Mouse (Mus musculus) cerebellum, adult 2 months (tissue): ENCODE measurements around the gene Rbmx2.

Source experiments
- CTCF ChIP-seq: fragments of 200-500 bp; IDR thresholded peaks from 2 replicates; pipeline ENCODE4 v1.5.1; 2011; ENCODE audit warnings: low read depth, mild to moderate bottlenecking, control low read depth, low read length, moderate library complexity, borderline replicate concordance; ENCODE audit not compliant: insufficient read depth
- POLR2A ChIP-seq: fragments of 200-500 bp; IDR thresholded peaks from 2 replicates; pipeline ENCODE4 v1.6.1; 2011; ENCODE audit warnings: low read length, control low read depth, borderline replicate concordance; ENCODE audit not compliant: insufficient read depth

DNA sequence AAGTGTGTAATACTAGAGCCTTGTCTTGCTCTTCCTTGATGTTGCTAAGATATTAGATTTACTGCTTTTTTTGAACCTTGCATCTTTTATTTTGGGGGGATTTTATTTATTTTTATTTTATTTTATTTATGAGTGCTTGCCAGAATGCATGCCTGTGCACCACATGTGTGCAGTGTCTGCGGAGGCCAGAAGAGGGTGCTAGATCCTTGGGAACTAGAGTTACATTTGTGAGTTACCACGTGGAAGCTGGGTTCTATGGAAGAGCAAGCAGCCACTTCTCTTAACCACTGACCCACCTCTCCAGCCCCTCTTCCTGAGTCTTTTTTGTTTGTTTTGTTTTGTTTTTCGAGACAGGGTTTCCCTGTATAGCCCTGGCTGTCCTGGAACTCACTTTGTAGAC lies 25.2 kb upstream of the Rbmx2 start:
- no peak for TF ChIP-seq CTCF
- no peak for TF ChIP-seq POLR2A
